Mouse (Mus musculus) heart, embryonic 16.5 days (tissue): Measurements from ENCODE around the gene Vwa8. TPM values are rescaled to one million over a fixed set of nuclear protein-coding genes. Genes with fewer than 3 reads are reported as not detected.

Experiments used
- ATAC-seq: fragments of 200-750 bp; cut with Nextera tagmentation; replicated peaks from 2 replicates; pipeline ENCODE4 v1.8.0; 2017; ENCODE audit warnings: moderate number of reproducible peaks; ENCODE audit not compliant: insufficient read depth, low FRiP score; ENCODE audit errors: extremely low read depth
- H3K27ac ChIP-seq: fragments of 300-500 bp; sonication (generic); 2 replicates; pipeline ENCODE4 v1.5.1; 2014; ENCODE audit warnings: mild to moderate bottlenecking, low read length, control low read depth, moderate library complexity
- H3K27me3 ChIP-seq: fragments of 300-500 bp; sonication (generic); 2 replicates; pipeline ENCODE4 v1.6.1; 2014; ENCODE audit warnings: low read length, mixed read lengths; ENCODE audit not compliant: control insufficient read depth, insufficient read depth
- H3K36me3 ChIP-seq: fragments of 300-500 bp; sonication (generic); 2 replicates; pipeline ENCODE4 v1.6.1; 2014; ENCODE audit not compliant: control insufficient read depth, insufficient read depth
- H3K4me1 ChIP-seq: fragments of 300-500 bp; sonication (generic); 2 replicates; pipeline ENCODE4 v1.6.1; 2014; ENCODE audit warnings: low read length, mixed read lengths; ENCODE audit not compliant: control insufficient read depth, insufficient read depth
- H3K4me2 ChIP-seq: fragments of 300-500 bp; sonication (generic); 2 replicates; pipeline ENCODE4 v1.6.1; 2014; ENCODE audit warnings: low read depth, mild to moderate bottlenecking, control low read depth, low read length
- H3K4me3 ChIP-seq: fragments of 300-500 bp; sonication (generic); 2 replicates; pipeline ENCODE4 v1.5.1; 2014; ENCODE audit warnings: mild to moderate bottlenecking, control low read depth, low read length
- H3K9ac ChIP-seq: fragments of 300-500 bp; sonication (generic); 2 replicates; pipeline ENCODE4 v1.6.1; 2014; ENCODE audit warnings: low read length, control low read depth
- H3K9me3 ChIP-seq: fragments of 300-500 bp; sonication (generic); replicated peaks from 2 replicates; pipeline ENCODE4 v1.6.1; 2016; ENCODE audit warnings: low read length; ENCODE audit not compliant: control insufficient read depth
- WGBS: fragments of 180-500 bp; shearing (Covaris S2); extraction: QIAGEN DNeasy Blood & Tissue Kit; methylation state at CpG from one replicate; pipeline ENCODE4 v1.1.7; 2014; 5-methylcytosine and 5-hydroxymethylcytosine counted together
- polyA plus RNA-seq: library from polyadenylated mRNA; unstranded; fragments of >200 nt; fragmentation: Nextera tagmentation; extraction: Ambion mirVana; gene quantifications from 2 replicates; pipeline ENCODE4 v1.2.1, GENCODE M21; 2015

Vwa8 gene
- polyA plus RNA-seq, 1 experiment from 2014 or later = 16.9 TPM

GRCm38 (mm10) chr14:79227955-79228354 lies 379.1 kb downstream of the Vwa8 start:
- peaks cover 11% of the 10 kb centered on the region for H3K4me1 ChIP-seq
- no peak overlapping the region for H3K4me3 ChIP-seq
- no peak overlapping the region for H3K4me2 ChIP-seq
- H3K9ac ChIP-seq = no peak overlapping the region
- no peak for ATAC-seq
- H3K27ac ChIP-seq = no peak overlapping the region
- no peaks in the 10 kb centered on the region for H3K36me3 ChIP-seq
- 59% methylated on average over 4 of the region's 4 CpGs for WGBS
- H3K27me3 ChIP-seq = peaks cover 17% of the 10 kb centered on the region; the same call in 1 of the 2 replicates
- no peaks in the 10 kb centered on the region for H3K9me3 ChIP-seq

GRCm38 (mm10) chr14:79231677-79232076 lies 382.8 kb downstream of the Vwa8 start:
- Histone ChIP-seq H3K36me3 (no peaks in the 10 kb centered on the region), H3K27me3 (peaks cover 14% of the 10 kb centered on the region; the same call in 1 of the 2 replicates), H3K9ac (no peak overlapping the region), H3K4me3 (no peak overlapping the region), H3K9me3 (no peaks in the 10 kb centered on the region), H3K4me2 (no peak overlapping the region), H3K4me1 (no peaks in the 10 kb centered on the region), H3K27ac (no peak overlapping the region)
- ATAC-seq = no peak
- 87% methylated on average over 4 of the region's 4 CpGs for WGBS

GRCm38 (mm10) chr14:79233697-79234096 lies 384.8 kb downstream of the Vwa8 start:
- H3K27me3 ChIP-seq = peaks cover 10% of the 10 kb centered on the region; the same call in 1 of the 2 replicates

GRCm38 (mm10) chr14:79234513-79234912 lies 385.7 kb downstream of the Vwa8 start:
- H3K27me3 ChIP-seq = peaks cover 5% of the 10 kb centered on the region; the same call in 1 of the 2 replicates
- WGBS = 77% methylated on average over 2 of the region's 2 CpGs
- no peaks in the 10 kb centered on the region for H3K4me1 ChIP-seq

More at GRCm38 (mm10) chr14:79233697-79234096, 384.8 kb downstream of the Vwa8 start:
- 72% methylated on average over 5 of the region's 5 CpGs for WGBS
- no peaks in the 10 kb centered on the region for H3K9me3 ChIP-seq
- no peaks in the 10 kb centered on the region for H3K4me1 ChIP-seq
- no peak overlapping the region for H3K27ac ChIP-seq
- H3K9ac ChIP-seq = no peak overlapping the region
- H3K36me3 ChIP-seq = no peaks in the 10 kb centered on the region
- no peak overlapping the region for H3K4me2 ChIP-seq
- ATAC-seq = no peak
- no peak overlapping the region for H3K4me3 ChIP-seq

GRCm38 (mm10) chr14:79235157-79235556 lies 386.3 kb downstream of the Vwa8 start:
- Histone ChIP-seq H3K4me3 (no peak overlapping the region), H3K27me3 (peaks cover 5% of the 10 kb centered on the region; the same call in 1 of the 2 replicates)

More at GRCm38 (mm10) chr14:79234513-79234912, 385.7 kb downstream of the Vwa8 start:
- Histone ChIP-seq H3K27ac (no peak overlapping the region), H3K9ac (no peak overlapping the region), H3K4me3 (no peak overlapping the region), H3K4me2 (no peak overlapping the region), H3K9me3 (no peaks in the 10 kb centered on the region), H3K36me3 (no peaks in the 10 kb centered on the region)
- no peak for ATAC-seq

GRCm38 (mm10) chr14:79236261-79236660 lies 387.4 kb downstream of the Vwa8 start:
- no peak overlapping the region for H3K4me3 ChIP-seq
- ATAC-seq = no peak
- H3K4me1 ChIP-seq = no peaks in the 10 kb centered on the region; the same call in 1 of the 2 replicates
- H3K9me3 ChIP-seq = 0 out of 2 replicates have a peak, but pooled peaks cover 3% of the 10 kb centered on the region
- H3K27ac ChIP-seq = no peak overlapping the region
- no peak overlapping the region for H3K4me2 ChIP-seq
- H3K36me3 ChIP-seq = no peaks in the 10 kb centered on the region
- no peak overlapping the region for H3K9ac ChIP-seq
- peaks cover 5% of the 10 kb centered on the region; the same call in 1 of the 2 replicates for H3K27me3 ChIP-seq
- WGBS = 56% methylated on average over 6 of the region's 6 CpGs

More at GRCm38 (mm10) chr14:79235157-79235556, 386.3 kb downstream of the Vwa8 start:
- 73% methylated on average over 5 of the region's 5 CpGs for WGBS
- no peak overlapping the region for H3K4me2 ChIP-seq
- no peak overlapping the region for H3K9ac ChIP-seq
- no peaks in the 10 kb centered on the region for H3K4me1 ChIP-seq
- H3K9me3 ChIP-seq = 0 out of 2 replicates have a peak, but pooled peaks cover under 1% of the 10 kb centered on the region
- H3K36me3 ChIP-seq = no peaks in the 10 kb centered on the region
- no peak for ATAC-seq
- H3K27ac ChIP-seq = no peak overlapping the region

- Histone ChIP-seq H3K27me3 (no peaks in the 10 kb centered on the region), H3K27ac (0 out of 2 replicates have a peak overlapping the region, but pooled peaks have one; percentile 3), H3K4me2 (peak overlapping the region; percentile 26), H3K36me3 (no peaks in the 10 kb centered on the region), H3K9me3 (0 out of 2 replicates have a peak, but pooled peaks cover 3% of the 10 kb centered on the region), H3K4me1 (no peaks in the 10 kb centered on the region; the same call in 1 of the 2 replicates), H3K4me3 (no peak overlapping the region), H3K9ac (no peak overlapping the region)
- ATAC-seq = no peak
- WGBS = 52% methylated on average over 12 of the region's 12 CpGs
Measured at GRCm38 (mm10) chr14:79239402-79239801, 390.6 kb downstream of the Vwa8 start.

- Histone ChIP-seq H3K4me3 (no peak overlapping the region), H3K9me3 (peaks cover 3% of the 10 kb centered on the region; the same call in 1 of the 2 replicates), H3K27me3 (no peaks in the 10 kb centered on the region; the same call in 1 of the 2 replicates), H3K27ac (no peak overlapping the region), H3K4me2 (no peak overlapping the region), H3K4me1 (no peaks in the 10 kb centered on the region; the same call in 1 of the 2 replicates), H3K9ac (no peak overlapping the region), H3K36me3 (no peaks in the 10 kb centered on the region)
- WGBS = 53% methylated on average over 4 of the region's 4 CpGs
- no peak; the same call in 1 of the 2 replicates for ATAC-seq
Measured at GRCm38 (mm10) chr14:79241057-79241570, 392.3 kb downstream of the Vwa8 start.

GRCm38 (mm10) chr14:79241656-79242385 lies 393.0 kb downstream of the Vwa8 start:
- Histone ChIP-seq H3K27me3 (peaks cover 2% of the 10 kb centered on the region), H3K9me3 (peaks cover 3% of the 10 kb centered on the region; the same call in 1 of the 2 replicates), H3K4me3 (no peak overlapping the region), H3K27ac (no peak overlapping the region), H3K9ac (no peak overlapping the region), H3K4me2 (no peak overlapping the region), H3K36me3 (no peaks in the 10 kb centered on the region), H3K4me1 (no peaks in the 10 kb centered on the region; the same call in 1 of the 2 replicates)
- 64% methylated on average over 6 of the region's 6 CpGs for WGBS
- no peak for ATAC-seq
